Mouse (Mus musculus): ENCODE data around the gene Lrrc71. TPM values are rescaled to one million over a fixed set of nuclear protein-coding genes. Genes with fewer than 3 reads are reported as not detected.

Gene Lrrc71
- total RNA-seq (2017): 0.12 and 1.7 TPM in 2 replicates

DNA sequence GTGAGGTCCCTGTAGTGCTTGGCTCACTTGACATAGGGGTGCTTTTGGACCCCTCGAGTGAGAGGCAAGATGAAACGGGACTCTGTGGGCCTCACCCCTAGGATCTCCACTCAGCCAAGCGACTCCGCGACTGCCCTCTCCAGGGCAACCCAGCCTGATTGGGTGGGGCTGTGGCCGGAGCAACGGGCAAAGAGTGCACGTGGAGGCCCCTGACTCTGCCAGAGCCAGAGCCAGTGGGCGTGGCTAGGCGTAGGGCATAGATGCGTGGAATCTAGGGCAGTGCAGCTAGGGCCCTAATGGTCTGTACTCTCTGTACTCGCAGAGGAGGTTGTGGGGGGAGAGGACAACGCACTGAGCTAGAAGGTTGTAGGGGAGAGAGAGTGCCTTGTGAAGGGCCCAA is at the start of gene Lrrc71:
Gene Lrrc71, minus strand, starts transcription at position 195 of the 400 bp plus-strand sequence.
- no peak for ATAC-seq (ENCODE audit: extremely low read depth, insufficient number of reproducible peaks, low FRiP score, poor library complexity, severe bottlenecking)

DNA sequence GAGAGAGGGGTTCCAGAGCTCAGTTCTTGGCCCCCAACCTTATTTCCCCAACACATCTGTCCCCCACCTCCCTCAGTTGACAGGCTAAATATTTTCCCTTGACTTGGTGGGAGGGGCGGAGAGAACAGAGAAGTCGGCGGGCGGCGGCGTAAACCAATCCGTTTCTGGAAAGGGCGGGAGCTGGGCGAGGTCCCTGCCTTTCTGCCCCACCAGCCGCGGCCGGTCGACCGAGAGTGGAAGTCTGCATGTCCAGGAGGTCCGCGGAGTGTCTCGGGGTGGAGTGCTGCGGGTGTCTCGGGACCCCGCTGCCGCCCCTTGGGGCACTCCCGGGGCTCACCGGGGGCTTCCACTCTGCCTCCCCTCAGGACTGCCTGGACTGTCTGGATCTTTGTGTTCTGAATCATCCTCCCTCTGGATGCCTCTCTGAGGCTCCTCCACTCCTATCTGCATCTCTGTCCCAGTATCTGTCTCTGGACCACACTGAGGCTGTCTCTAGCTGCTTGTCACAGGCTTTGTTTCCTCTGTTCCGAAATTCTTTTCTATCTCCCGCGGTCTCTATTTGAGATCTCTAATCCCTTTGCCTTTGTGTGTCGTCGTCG is 48.4 kb upstream of the Lrrc71 start, which contains the start of gene Insrr:
Gene Insrr, plus strand, starts transcription at position 216 of the 599 bp plus-strand sequence.
- no peak for ATAC-seq (ENCODE audit: extremely low read depth, insufficient number of reproducible peaks, low FRiP score, poor library complexity, severe bottlenecking)

DNA sequence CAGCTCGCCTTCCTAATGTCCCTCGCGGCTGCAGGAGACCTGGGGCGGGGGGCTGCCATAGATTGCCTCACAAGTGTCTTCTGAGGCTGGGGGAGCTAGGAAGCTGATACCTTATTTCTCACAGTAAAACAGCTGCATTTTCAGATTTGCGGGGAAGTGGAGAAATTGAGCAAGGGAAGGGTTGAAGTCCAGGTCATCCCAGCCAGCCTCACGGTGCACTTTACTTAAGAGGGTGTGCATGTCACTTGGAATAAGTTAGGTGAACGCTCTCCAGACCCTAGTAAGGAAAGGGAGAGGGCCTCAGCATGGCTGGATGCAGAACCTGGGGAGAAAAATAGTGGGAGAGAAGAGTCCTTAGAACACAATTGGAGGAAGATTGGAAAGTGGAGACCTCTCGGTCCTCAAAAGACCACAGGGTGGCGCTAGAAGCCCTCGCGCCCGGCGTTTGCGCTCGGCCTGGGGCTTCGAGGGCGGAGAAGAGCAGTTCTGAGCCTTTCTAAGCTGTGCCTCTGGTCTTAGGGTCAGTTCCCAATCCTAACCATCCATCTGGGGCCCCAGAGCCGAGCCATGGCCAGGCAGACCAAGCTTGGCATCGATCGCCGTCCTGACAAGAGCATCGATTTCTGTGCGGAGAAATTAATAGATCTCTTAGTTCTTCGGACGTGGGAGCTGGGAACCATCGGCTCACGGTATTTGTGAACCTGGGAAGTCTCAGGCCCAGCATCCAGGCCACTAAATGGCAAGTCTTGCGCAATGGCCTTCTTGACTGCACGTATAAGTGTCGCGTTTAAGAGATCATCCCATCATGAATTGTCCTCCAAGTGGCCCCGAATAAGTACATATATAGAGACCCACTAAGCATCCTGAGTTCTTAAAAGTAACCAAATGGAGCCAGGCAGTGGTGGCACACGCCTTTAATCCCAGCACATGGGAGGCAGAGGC is 47.2 kb upstream of the Lrrc71 start:
- no peak for ATAC-seq (ENCODE audit: extremely low read depth, insufficient number of reproducible peaks, low FRiP score, poor library complexity, severe bottlenecking)

DNA sequence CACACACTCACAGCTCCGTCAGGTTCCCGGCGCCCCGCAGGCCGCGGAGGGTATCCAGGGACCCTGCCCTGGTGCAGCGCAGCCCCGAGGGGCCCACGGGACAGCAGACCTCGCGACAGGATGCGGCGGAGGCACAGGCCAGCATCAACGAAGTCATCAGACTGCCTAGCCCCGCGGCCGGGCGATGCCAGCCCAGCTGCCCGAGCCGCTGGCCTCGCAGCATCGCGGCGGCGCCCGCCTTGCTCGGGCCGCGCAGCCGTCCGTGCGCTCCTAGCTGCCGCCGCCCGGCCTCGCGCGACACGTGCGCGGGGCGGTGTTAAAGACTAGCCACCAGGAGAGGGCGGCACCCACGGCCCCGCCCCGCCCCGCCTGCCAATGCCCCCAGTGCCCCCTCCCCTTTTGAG is 46.5 kb upstream of the Lrrc71 start, which contains the start of gene Ntrk1:
Gene Ntrk1, minus strand, starts transcription at position 241 of the 404 bp plus-strand sequence.
- ATAC-seq (ENCODE audit: extremely low read depth, insufficient number of reproducible peaks, low FRiP score, poor library complexity, severe bottlenecking): no peak

DNA sequence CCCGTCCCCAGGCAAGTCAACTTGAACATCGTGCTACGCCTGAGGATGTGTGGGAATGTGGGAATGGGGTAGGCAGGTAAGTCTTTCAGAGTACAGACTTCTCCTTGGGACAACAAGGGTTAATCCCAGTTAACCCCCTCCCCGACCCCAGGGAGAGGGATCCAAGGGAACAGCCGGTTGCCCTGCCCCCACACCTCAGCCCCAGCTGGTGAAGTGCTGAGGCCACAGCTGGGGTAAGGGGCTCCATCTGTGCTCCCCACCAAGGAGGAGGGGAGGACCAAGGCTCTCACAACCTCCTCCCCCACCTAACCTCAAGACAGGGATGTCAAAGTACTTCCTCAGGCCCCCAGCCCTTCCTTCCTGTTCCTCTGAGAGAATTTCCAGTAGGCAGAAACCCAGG is 41.3 kb upstream of the Lrrc71 start:
- ATAC-seq (ENCODE audit: extremely low read depth, insufficient number of reproducible peaks, low FRiP score, poor library complexity, severe bottlenecking): no peak

DNA sequence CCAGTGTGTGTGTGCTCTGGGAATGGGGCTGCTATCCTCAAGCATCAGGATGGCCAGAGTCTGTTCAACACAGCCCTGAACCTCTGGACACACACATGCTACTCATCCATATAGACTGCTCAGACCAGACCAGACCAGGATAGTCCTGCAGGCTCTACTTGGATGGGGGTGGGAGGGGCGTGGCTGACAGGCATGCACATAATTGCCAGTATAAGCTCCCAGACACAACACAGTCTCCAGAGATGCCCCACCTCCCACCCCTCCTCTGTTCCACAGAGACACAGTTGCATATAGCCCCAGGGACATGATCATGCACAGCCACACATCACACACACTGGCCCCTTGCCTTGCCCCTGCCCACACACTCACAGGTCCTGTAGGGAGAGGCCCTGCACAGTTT is 40.8 kb upstream of the Lrrc71 start:
- no peak for ATAC-seq (ENCODE audit: extremely low read depth, insufficient number of reproducible peaks, low FRiP score, poor library complexity, severe bottlenecking)

DNA sequence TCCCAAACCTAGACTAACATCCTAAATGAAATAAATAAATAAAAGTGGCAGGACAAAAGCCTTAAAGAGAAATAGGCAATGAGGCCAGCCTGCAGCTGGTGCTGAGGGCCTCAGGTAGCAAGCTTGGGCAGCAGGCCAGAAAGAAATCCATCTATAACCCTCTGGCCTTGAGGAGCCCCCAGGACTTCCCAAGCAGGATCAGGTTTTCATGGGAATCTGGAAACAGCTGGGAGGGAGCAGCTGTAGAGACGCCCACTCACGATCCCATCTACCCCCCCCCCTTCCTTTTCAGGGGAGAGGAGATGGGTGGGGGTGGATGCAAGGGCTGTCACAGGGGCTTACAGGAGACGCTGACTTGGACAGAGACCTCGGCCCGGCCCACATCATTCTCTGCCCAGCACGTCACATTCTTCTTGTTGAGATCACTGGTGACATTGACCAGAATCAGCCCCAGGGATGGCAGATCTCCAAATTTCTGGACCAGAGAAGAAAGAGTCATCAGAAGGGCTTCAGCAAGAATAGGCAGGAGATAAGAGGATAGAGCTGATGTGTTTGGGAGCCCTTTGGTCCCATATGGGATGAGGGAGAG is 37.3 kb upstream of the Lrrc71 start:
- no peak for ATAC-seq (ENCODE audit: extremely low read depth, insufficient number of reproducible peaks, low FRiP score, poor library complexity, severe bottlenecking)

DNA sequence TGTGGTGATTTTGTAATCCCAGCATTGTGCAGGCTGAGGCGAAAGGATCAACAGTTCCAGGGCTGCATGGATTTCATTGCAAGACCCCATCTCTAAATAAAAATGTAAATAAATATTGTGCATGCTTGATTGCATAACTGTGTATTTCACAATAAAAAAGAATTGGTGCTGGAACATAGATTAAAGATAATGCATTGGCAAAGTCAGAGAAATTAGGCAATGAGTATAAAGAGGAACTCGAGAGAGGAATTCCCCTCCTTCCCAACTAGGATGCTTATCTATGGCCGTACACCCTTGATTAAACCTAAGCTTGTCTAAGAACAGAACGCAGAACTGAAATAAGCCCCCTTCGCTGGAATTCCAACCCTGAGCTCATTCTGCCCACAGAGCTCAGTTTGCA is 36.7 kb upstream of the Lrrc71 start:
- no peak for ATAC-seq (ENCODE audit: extremely low read depth, insufficient number of reproducible peaks, low FRiP score, poor library complexity, severe bottlenecking)

DNA sequence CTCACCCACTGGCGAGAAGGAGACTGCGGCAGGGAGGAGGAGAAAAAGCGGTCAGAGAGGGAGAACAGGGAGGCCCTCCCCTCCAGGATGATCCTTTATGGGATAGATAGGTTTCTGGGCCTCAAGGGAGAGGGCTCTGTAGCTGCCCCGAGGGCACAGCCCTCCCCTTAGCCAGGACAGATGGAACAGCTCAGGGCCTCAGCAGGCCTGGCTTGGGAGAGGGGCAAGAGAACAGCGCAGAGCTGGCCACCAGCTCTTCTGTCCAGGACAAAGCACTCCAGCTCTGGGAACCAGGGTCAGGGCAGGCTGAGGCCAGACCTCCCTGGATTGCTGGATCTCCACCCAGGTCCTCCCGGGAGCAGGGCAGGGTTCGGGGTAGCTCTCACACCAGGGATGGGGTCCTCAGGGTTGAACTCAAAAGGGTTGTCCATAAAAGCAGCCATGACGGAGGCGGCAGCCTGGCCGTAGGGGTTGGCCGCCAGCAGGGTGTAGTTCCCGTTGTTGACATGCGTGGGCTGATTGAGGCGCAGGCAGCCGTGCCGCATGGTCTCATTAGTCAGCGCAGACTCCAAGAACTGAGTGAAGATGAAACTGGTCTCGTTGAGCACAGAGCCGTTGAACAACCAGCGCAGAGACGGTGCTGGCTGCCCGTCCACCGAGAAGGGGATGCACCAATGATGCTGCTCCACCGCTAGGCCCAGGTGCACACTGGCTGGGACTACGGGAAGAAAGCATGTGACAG is 35.0 kb upstream of the Lrrc71 start:
- no peak for ATAC-seq (ENCODE audit: extremely low read depth, insufficient number of reproducible peaks, low FRiP score, poor library complexity, severe bottlenecking)

DNA sequence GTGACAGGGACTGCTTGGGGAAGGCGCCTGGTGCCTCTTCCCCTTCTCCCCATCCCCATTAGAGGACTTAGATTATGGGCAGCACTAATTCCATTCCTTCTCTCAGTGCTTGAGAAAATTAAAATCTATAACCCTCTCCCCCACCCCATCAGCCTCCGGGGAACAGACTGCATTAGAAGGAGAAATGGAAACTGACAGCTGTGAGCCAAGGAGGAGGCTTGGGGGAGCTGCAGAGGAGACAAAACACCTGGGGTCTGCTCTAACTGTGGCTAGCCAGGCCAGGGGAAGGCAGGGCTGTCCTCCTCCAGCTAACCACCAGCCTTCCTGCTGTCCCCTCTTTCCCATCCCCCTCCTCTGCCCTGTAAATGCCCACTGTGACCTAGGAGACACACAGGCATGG is 30.7 kb upstream of the Lrrc71 start:
- no peak for ATAC-seq (ENCODE audit: extremely low read depth, insufficient number of reproducible peaks, low FRiP score, poor library complexity, severe bottlenecking)

DNA sequence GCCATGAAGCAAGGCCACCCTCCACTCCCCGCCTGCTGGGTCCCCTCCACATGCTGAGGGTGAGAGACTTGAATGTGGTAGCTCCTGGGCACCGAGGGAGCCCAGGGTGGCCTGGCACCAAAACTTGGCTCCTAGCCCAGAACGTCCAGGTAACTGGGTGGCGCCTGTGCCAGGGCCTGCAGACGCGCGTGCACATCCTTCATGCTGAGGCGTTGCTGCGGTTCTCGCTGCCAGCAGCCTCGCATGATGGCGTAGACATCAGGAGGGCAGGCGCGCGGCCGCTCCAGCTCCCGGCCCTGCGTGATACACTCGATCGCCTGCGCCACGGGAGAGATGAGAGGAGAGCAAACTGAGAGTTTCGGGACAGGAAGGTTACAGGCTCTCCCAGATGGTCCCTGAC is 29.9 kb upstream of the Lrrc71 start:
- no peak for ATAC-seq (ENCODE audit: extremely low read depth, insufficient number of reproducible peaks, low FRiP score, poor library complexity, severe bottlenecking)

DNA sequence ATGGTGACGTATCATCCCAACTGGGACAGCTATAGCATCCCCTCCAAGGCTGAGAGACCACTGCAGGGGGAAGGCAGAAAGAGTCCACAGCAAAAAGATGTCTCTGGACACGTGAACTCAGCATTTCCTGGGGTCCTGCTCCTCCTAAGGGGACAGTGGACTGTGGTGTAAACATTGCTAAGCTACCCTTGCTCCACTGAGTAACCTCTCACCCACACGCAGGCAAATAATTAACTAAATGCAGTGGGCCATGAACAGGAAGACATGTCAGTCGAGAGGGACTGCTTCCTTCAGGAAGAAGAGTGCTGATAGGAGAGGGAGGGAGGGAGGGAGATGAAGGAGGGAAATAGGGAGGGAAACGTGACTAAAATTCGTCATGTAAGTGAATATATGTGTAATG is 22.7 kb upstream of the Lrrc71 start:
- no peak for ATAC-seq (ENCODE audit: extremely low read depth, insufficient number of reproducible peaks, low FRiP score, poor library complexity, severe bottlenecking)

DNA sequence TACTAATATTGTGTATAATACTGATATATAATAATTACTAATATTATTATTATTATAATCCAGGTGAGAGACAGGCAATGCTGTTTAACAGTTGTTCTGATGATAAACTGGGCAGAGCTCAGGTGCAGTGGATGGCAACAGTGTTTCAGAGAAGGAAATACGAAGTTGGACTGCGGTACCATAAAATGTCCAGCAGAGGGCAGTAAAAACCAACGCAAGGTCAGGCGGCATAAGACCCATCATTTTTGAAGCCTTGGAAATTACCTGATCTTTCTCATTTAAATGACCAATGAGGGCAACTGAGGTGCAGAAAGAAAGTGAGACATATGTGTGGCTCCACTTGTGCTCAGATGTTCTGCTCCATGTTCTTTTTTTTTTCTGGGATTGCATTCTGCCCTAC is 21.9 kb upstream of the Lrrc71 start:
- ATAC-seq (ENCODE audit: extremely low read depth, insufficient number of reproducible peaks, low FRiP score, poor library complexity, severe bottlenecking): peak; percentile 54; the same call in 1 of the 2 replicates

DNA sequence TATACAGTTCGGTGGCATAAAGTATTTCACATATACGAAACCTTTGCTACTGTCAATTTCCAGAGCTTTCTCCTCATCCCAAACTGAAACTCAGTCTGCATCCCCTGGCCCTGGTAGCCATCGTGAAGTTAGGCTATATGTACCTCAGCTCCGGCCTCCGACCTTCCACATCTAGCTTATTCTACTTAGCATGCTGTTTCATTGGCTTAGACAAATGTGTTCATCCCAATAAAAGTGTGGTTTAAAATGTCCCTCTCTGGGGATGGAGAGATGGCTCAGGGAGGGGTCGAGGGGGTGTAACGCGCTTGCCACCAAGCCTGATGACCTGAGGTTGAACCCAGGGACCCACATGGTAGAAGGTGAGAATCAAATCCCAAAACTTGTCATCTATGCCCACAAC is 21.1 kb upstream of the Lrrc71 start:
- no peak for ATAC-seq (ENCODE audit: extremely low read depth, insufficient number of reproducible peaks, low FRiP score, poor library complexity, severe bottlenecking)

DNA sequence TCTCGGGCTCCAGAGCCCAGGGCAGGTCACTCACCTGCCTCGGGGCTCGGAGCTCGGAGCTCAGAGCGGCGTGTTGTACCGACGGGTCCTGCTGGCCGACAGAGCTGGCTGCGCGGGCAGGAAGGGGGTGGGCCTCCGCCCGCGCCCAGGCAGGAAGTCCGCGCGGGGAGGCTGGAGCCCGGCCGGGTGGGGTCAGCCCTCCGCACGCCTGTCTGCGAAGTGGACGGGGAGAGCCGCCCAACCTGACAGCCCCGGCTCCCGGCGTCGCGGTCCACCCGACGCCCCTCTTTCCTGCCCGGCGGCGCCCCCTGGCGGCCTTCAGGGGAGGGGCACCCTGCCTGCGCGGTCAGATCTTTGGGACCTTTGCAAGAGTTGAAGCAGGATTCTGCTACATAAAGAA is 20.4 kb upstream of the Lrrc71 start:
- no peak for ATAC-seq (ENCODE audit: extremely low read depth, insufficient number of reproducible peaks, low FRiP score, poor library complexity, severe bottlenecking)

DNA sequence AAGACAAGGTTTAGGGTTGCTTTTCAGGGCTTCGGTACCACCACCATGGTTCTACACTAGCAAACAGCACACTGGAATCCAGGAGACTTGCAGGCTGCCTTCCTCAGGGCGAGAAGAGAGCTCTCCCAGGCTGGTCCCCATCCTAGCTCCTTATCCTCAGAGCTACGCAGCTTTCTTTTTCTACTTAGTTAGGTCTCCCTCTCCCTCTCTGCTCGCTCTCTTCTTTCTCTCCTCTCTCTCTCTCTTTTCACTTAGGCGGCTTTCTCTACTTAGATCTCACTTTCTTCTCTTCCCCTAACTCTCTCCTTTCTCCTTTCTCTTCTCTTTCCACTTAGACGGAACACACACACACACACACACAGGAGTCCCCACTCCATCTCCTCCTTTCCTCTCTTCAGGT is 20.0 kb upstream of the Lrrc71 start:
- ATAC-seq (ENCODE audit: extremely low read depth, insufficient number of reproducible peaks, low FRiP score, poor library complexity, severe bottlenecking): no peak

DNA sequence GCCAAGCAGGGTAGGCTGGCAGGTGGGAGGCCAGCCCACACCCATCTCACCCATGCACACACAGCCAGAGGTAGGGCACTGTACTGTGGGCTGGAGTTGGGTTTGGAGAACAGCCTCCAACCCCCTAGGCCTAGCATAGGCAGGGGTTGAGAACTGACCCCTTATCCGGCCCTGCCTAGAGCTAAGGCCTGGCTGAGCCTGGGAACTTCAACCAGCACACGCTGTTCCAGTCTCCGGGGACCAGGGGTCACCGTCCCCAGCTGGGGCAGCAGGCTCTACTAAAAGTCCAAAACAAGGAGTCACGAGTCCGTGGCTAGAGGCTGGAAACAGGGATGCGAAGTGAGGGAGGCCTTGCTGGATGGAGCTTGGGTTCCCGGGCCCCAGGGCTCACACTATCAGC is 19.3 kb upstream of the Lrrc71 start:
- no peak for ATAC-seq (ENCODE audit: extremely low read depth, insufficient number of reproducible peaks, low FRiP score, poor library complexity, severe bottlenecking)

DNA sequence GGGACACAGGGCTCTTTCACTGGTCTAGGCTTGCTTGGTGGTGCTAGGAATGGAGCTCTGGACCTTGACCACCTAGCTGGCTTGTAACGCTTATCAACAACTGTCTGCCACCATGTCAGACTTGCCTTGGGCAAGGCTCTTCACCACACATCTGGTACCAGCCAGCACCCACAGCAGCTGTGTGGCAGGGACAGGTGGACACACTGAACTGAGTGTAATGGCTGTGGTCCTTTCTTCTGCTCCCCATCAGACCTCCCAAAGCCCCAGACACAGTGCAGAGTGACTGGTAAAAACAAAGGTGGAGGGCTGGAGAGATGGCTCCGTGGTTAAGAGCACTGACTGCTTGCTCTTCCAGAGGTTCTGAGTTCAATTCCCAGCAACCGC is 17.9 kb upstream of the Lrrc71 start:
- no peak for ATAC-seq (ENCODE audit: extremely low read depth, insufficient number of reproducible peaks, low FRiP score, poor library complexity, severe bottlenecking)

DNA sequence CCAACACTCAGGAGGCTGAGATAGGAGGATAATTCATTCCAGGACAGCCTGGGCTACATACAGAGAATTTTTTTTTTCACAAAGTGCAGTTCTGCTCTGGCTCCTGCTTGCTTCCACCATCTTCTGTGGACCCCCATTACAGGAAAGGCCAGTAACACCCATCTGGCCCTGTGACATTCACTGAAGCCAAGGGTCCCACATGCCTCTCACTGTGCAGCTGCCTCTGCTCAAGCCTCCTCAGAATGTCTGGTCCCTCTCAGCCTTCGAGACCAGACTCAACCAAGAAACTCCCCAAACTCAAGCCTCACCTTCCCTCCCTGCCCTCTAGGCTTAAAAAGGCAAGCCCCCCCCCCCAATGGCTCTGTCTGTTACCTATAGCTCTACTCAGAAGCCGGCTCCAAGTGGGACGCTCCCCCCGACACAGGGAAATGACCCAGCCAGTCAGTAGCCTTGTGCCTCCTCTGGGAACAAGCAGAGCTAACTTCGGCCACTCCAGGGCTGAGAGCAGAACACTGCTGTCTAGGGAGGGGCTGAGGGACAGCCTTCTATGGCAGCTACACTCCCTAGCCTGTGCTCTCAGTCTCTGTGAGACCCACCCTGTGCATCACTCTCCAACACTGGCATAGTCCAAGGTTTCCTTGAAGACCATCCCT is 17.3 kb upstream of the Lrrc71 start:
- no peak for ATAC-seq (ENCODE audit: extremely low read depth, insufficient number of reproducible peaks, low FRiP score, poor library complexity, severe bottlenecking)

Data from neutrophil, adult 5-6 weeks (primary cell).